Mouse (Mus musculus) heart, adult 2 months (tissue): ENCODE measurements around the gene Hist1h4i.

Experiments
- CTCF ChIP-seq: fragments of 200-600 bp; IDR thresholded peaks from 2 replicates; pipeline ENCODE4 v1.8.1; 2022; ENCODE audit warnings: antibody characterized with exemption, mild to moderate bottlenecking, moderate library complexity
- EP300 ChIP-seq: fragments of 200-500 bp; IDR thresholded peaks from 2 replicates; pipeline ENCODE4 v1.6.1; 2011; ENCODE audit warnings: low read depth, low read length, control low read depth; ENCODE audit not compliant: insufficient read depth
- POLR2A ChIP-seq: fragments of 200-500 bp; IDR thresholded peaks from 2 replicates; pipeline ENCODE4 v1.6.1; 2011; ENCODE audit warnings: mild to moderate bottlenecking, low read depth, low read length, control low read depth; ENCODE audit not compliant: insufficient read depth

DNA sequence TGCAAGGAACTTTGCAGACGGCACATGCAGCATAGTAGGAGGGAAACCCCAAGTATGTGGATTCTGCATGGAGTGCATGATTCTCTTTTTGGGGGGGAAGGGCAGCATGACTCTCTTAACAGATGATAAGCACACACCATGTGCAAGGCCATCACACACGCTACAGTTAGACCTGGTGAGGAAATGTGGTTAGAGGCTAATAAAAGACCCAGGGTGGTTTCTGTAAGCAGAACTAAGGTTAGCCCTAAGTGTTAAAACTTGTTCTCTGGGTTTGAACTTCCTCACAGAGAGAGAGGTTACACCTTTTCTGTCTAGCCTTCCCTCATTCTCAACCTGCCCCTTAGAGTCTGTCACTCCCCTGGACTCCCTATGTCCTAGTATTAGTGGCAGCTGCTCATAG, 39.8 kb downstream of the Hist1h4i start:
- no peak for TF ChIP-seq POLR2A
- TF ChIP-seq EP300, result no peak
- TF ChIP-seq CTCF, result no peak
